Mouse (Mus musculus): ENCODE results near the gene Pgbd5. TPM values are rescaled to one million over a fixed set of nuclear protein-coding genes. Genes with fewer than 3 reads are reported as not detected.

The Pgbd5 gene
- polyA plus RNA-seq (2015; fragmentation: Nextera tagmentation; extraction: Ambion mirVana) = 2.0 and 2.1 TPM in 2 replicates

DNA sequence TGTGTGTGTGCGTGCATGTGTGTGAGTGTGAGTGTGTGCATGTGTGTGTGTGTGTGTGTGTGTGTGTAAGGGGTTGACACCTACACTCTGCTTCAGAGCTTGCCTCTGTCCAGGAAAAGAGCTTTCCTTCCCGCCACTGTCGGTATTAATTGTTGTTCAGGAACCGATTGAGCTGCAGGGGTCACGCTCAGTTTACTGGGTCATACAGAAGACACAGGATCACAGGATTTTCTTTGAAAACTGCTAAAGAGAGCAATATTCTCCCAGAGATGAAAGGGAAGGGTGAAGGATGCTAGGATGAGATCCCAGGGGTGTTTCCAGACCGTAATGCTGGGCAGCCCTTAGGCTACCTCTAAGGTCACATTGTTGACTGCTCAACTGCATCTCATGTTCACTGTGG lies at the start of gene Pgbd5:
Gene Pgbd5 (minus strand): TSS at position 101 of the 400 bp plus-strand sequence.
- Histone ChIP-seq H3K27ac (replicated peaks) (no peak within 1 kb of the TSS), H3K9me3 (replicated peaks) (no peaks in the 10 kb centered on the region), H3K4me3 (replicated peaks) (no peak within 1 kb of the TSS), H3K4me1 (no peaks in the 10 kb centered on the region), H3K9ac (no peak within 1 kb of the TSS), H3K27me3 (no peaks in the 10 kb centered on the region), H3K36me3 (no peaks in the 10 kb centered on the region), H3K4me2 (replicated peaks) (no peak within 1 kb of the TSS)
- WGBS = 63% methylated on average over 6 of the region's 6 CpGs
- no peak for ATAC-seq (ENCODE audit: insufficient number of reproducible peaks, low FRiP score, low TSS enrichment, low read depth)

DNA sequence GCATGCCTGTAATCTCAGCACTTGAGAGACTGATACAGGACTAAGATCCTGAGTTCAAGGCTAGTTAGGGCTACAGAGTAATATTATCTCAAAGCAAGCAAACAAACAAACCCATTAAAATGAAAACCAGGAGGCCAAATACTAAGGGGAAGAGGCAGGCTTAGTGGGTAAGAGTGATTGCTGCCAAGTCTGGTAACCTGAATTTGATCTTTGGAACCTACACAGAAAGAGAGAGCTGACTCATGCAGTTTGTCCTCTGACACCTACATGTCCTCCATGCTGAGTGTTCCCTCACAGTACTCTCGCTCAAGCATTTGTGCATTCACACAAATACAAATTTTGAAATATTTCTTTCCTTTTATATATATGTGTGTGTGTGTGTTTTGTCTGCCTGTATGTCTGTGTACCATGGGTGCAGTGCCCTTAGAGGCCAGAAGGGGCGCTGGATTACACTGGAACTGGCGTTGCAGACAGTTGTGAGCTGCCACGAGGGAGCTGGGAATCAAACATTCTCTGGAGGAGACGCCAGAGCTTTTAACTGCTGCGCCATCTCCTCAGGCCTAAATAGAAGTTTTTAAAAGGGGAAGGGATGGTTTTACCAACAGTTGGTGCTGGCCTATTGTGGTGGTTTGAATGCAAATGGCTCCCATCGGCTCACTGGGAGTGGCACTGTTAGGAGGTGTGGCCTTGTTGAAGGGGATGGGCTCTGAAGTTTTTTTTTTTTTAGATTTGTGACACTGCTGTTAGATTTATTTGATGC lies 44.1 kb upstream of the Pgbd5 start:
- H3K9me3 ChIP-seq (replicated peaks) = no peaks in the 10 kb centered on the region
- H3K4me3 ChIP-seq (replicated peaks) = no peak overlapping the region
- no peaks in the 10 kb centered on the region for H3K4me1 ChIP-seq
- H3K9ac ChIP-seq = no peak overlapping the region
- ATAC-seq (ENCODE audit: insufficient number of reproducible peaks, low FRiP score, low TSS enrichment, low read depth) = no peak
- H3K27me3 ChIP-seq = no peaks in the 10 kb centered on the region
- H3K27ac ChIP-seq (replicated peaks) = no peak overlapping the region
- H3K36me3 ChIP-seq = no peaks in the 10 kb centered on the region
- no peak overlapping the region for H3K4me2 ChIP-seq (replicated peaks)
- 67% methylated on average over 7 of the region's 7 CpGs for WGBS

DNA sequence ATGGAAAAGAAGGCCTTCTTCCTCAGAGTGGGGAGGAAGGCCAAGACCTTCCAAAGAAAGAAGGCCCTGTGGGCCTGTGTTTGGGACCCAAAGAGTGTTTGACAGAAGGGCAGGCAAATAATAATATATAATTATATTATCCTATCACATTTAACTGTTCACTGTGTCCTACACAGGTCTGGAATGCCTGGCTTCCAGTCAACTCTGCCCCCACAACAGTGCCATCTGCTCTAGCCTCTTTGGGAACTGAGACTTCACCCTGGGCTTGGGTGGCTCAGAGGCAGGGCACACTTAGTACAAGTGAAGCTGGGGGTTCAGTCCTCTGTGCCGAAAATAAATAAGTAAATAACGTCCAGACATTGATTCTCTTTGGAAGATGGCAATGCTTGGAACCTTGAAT lies 43.3 kb upstream of the Pgbd5 start:
- Histone ChIP-seq H3K36me3 (no peaks in the 10 kb centered on the region), H3K27ac (replicated peaks) (no peak overlapping the region), H3K4me3 (replicated peaks) (no peak overlapping the region), H3K4me1 (no peaks in the 10 kb centered on the region), H3K27me3 (no peaks in the 10 kb centered on the region), H3K9ac (no peak overlapping the region), H3K4me2 (replicated peaks) (no peak overlapping the region), H3K9me3 (replicated peaks) (no peaks in the 10 kb centered on the region)
- WGBS = 85% methylated on average over 2 of the region's 2 CpGs
- no peak for ATAC-seq (ENCODE audit: insufficient number of reproducible peaks, low FRiP score, low TSS enrichment, low read depth)

DNA sequence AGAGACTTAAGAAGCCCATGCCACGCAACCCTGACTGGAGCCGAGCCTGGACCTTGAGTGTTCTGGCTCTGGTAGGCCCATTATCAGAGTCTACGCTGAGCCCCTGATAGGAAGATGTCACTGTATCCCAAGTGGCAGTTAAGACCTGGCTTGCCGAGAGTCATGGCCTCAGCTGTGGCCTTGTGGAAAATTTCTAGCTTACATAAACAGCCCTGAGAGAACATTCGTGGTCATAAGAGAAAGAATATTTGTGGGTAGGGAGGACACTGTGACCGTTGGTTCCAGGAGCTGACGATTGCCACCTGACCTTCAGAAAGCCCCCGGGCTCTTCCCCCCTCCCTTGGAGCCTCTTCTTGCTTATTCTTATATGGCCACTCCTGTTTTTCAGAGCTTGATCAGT lies 40.9 kb upstream of the Pgbd5 start:
- no peaks in the 10 kb centered on the region for H3K27me3 ChIP-seq
- H3K4me3 ChIP-seq (replicated peaks) = no peak overlapping the region
- no peaks in the 10 kb centered on the region for H3K36me3 ChIP-seq
- H3K9me3 ChIP-seq (replicated peaks) = no peaks in the 10 kb centered on the region
- no peak overlapping the region for H3K4me2 ChIP-seq (replicated peaks)
- H3K27ac ChIP-seq (replicated peaks) = no peak overlapping the region
- 0 out of 2 replicates have a peak, but pooled peaks cover 2% of the 10 kb centered on the region for H3K4me1 ChIP-seq
- WGBS = 82% methylated on average over 8 of the region's 8 CpGs
- no peak for ATAC-seq (ENCODE audit: insufficient number of reproducible peaks, low FRiP score, low TSS enrichment, low read depth)
- H3K9ac ChIP-seq = no peak overlapping the region

DNA sequence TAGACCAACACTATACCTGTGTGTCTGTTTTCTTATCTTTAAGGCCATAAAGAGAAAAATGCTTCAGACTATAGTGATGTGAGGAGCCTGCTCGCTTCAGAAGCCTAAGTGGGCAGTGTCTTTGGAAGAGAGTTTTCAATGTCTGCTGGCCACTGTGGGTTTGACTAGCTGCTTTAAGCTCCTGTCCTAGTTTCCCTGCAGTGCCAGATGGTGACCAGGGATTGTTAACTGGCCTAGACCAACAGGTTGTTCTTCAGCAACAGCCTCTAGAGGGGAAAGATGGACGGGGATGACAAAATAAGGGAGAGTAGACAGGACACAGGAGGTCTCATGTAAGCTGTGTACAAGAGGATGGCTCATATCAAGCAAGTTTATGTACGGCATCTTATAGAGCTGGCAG lies 39.8 kb upstream of the Pgbd5 start:
- Histone ChIP-seq H3K4me1 (0 out of 2 replicates have a peak, but pooled peaks cover 2% of the 10 kb centered on the region), H3K27me3 (no peaks in the 10 kb centered on the region), H3K36me3 (no peaks in the 10 kb centered on the region), H3K4me2 (replicated peaks) (no peak overlapping the region), H3K9me3 (replicated peaks) (no peaks in the 10 kb centered on the region), H3K27ac (replicated peaks) (no peak overlapping the region), H3K4me3 (replicated peaks) (no peak overlapping the region), H3K9ac (no peak overlapping the region)
- 80% methylated on average over 3 of the region's 3 CpGs for WGBS
- ATAC-seq (ENCODE audit: insufficient number of reproducible peaks, low FRiP score, low TSS enrichment, low read depth) = no peak

DNA sequence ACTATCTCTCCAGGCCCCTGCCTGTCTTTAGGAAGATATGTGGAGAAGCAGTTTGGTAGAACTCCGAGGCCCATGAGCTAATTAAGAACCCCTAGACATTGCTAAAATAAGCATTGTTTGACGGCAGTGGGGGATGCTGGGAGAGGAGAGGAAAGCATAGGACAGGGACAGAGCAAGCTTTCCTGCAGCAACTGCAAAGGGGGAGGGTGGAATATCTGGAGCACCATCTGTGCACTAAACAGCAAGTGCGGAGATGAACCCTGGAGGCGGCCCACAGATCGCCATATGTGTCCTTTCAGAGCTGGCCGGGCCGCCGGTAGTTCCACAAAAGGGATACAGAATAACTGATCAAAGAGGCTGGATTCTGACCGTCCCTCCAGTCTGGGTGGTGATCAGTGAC lies 37.2 kb upstream of the Pgbd5 start:
- Histone ChIP-seq H3K27me3 (no peaks in the 10 kb centered on the region), H3K4me3 (replicated peaks) (no peak overlapping the region), H3K4me1 (0 out of 2 replicates have a peak, but pooled peaks cover 2% of the 10 kb centered on the region), H3K27ac (replicated peaks) (no peak overlapping the region), H3K9me3 (replicated peaks) (no peaks in the 10 kb centered on the region), H3K36me3 (no peaks in the 10 kb centered on the region), H3K9ac (no peak overlapping the region), H3K4me2 (replicated peaks) (no peak overlapping the region)
- no peak for ATAC-seq (ENCODE audit: insufficient number of reproducible peaks, low FRiP score, low TSS enrichment, low read depth)
- WGBS = 60% methylated on average over 9 of the region's 9 CpGs

DNA sequence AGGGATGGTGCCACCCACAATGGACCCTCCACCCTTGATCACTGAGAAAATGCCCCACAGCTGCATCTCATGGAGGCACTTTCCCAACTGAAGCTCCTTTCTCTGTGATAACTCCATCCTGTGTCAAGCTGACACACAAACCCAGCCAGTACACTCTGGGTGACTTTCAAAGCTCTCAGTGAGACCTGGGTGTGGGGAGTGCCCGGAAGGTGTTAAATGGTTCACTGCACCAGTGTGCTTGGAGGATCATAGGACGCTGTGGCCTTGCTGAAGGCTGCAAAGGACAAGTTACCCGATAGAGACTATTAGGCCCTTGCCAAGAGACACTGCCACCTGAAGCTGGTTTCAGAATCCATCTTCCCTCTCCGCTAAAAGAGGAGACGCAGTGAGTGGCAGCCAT lies 36.2 kb upstream of the Pgbd5 start:
- no peak overlapping the region for H3K4me3 ChIP-seq (replicated peaks)
- H3K4me2 ChIP-seq (replicated peaks) = no peak overlapping the region
- ATAC-seq (ENCODE audit: insufficient number of reproducible peaks, low FRiP score, low TSS enrichment, low read depth) = no peak
- H3K9me3 ChIP-seq (replicated peaks) = no peaks in the 10 kb centered on the region
- H3K4me1 ChIP-seq = 0 out of 2 replicates have a peak, but pooled peaks cover 2% of the 10 kb centered on the region
- no peak overlapping the region for H3K9ac ChIP-seq
- no peak overlapping the region for H3K27ac ChIP-seq (replicated peaks)
- WGBS = 81% methylated on average over 5 of the region's 5 CpGs
- H3K27me3 ChIP-seq = no peaks in the 10 kb centered on the region
- H3K36me3 ChIP-seq = no peaks in the 10 kb centered on the region

DNA sequence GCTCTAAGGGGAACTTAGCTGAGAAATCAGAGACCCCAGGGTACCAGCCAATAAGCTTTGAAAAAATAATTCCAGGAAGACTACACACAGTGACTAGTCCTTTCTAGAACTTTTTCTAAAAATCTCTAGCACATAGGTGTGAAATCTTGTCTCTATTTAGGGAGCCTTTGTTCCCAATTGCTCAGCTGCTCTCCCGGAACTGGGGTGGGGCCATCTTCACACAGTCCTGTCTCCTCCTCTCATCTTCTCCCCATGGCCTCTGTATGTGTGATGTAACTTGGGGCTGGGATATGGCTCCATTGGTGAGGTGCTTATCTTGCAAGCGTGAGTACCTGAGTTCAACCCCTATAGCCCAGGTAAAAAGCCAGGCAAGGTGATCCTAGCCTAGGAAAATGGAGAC lies 25.2 kb upstream of the Pgbd5 start:
- 73% methylated on average over 2 of the region's 2 CpGs for whole genome bisulfite sequencing
- H3K4me3 ChIP-seq (replicated peaks) = no peak overlapping the region

DNA sequence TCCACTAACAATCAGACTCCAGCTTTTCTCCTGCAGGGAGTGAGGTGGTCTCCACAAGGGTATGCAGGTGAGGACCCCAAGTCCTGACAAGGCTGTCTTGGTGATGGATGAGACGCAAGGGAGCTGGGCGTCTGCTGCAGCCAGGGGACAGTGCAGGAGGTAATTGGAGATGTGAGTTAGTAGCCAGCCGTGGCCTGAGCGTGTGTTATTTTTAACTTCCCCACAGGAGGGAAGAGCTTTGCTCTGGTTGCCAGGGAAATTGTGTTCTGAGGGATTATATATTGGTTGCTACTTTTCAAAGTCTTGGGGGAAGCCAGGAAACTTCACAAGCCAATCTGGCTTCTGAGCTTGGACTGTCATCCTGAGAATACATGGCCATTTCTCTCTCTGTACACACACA lies 23.7 kb upstream of the Pgbd5 start:
- Histone ChIP-seq H3K27ac (replicated peaks) (no peak overlapping the region), H3K4me3 (replicated peaks) (no peak overlapping the region), H3K4me1 (no peaks in the 10 kb centered on the region), H3K9ac (no peak overlapping the region), H3K9me3 (replicated peaks) (no peaks in the 10 kb centered on the region), H3K27me3 (peaks cover 10% of the 10 kb centered on the region; the same call in 1 of the 2 replicates), H3K36me3 (no peaks in the 10 kb centered on the region), H3K4me2 (replicated peaks) (no peak overlapping the region)
- WGBS = 27% methylated on average over 4 of the region's 4 CpGs
- no peak for ATAC-seq (ENCODE audit: insufficient number of reproducible peaks, low FRiP score, low TSS enrichment, low read depth)

More for the DNA sequence above, 25.2 kb upstream of the Pgbd5 start:
- H3K9me3 ChIP-seq (replicated peaks) = no peaks in the 10 kb centered on the region
- H3K4me1 ChIP-seq = no peaks in the 10 kb centered on the region
- H3K27ac ChIP-seq (replicated peaks) = no peak overlapping the region
- no peaks in the 10 kb centered on the region for H3K36me3 ChIP-seq
- H3K4me2 ChIP-seq (replicated peaks) = no peak overlapping the region
- H3K9ac ChIP-seq = no peak overlapping the region
- ATAC-seq (ENCODE audit: insufficient number of reproducible peaks, low FRiP score, low TSS enrichment, low read depth) = no peak
- peaks cover 6% of the 10 kb centered on the region; the same call in 1 of the 2 replicates for H3K27me3 ChIP-seq

DNA sequence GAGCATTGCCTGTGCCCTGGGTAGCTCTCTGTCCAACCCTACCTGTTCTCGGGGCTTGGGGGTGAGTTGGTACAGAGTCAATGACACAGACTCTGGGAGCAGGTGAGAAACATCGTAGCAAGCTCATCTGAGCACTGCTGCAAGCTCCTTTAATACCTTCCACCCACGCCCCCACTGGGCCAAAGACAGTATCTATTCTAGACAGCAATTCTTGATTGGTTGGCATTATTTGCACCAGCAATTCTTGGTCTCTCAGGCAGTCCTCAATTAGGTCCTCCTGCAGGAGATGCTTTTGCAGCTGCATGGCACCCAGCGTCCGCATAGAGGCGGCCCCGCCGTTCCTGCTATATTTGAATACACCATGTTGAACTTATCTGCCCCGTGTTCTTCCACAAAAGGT lies 22.7 kb upstream of the Pgbd5 start:
- H3K27ac ChIP-seq (replicated peaks) = no peak overlapping the region
- no peaks in the 10 kb centered on the region for H3K36me3 ChIP-seq
- no peaks in the 10 kb centered on the region for H3K4me1 ChIP-seq
- 84% methylated on average over 9 of the region's 9 CpGs for WGBS
- peaks cover 10% of the 10 kb centered on the region; the same call in 1 of the 2 replicates for H3K27me3 ChIP-seq
- H3K4me3 ChIP-seq (replicated peaks) = no peak overlapping the region
- H3K4me2 ChIP-seq (replicated peaks) = no peak overlapping the region
- no peak overlapping the region for H3K9ac ChIP-seq
- no peaks in the 10 kb centered on the region for H3K9me3 ChIP-seq (replicated peaks)
- no peak for ATAC-seq (ENCODE audit: insufficient number of reproducible peaks, low FRiP score, low TSS enrichment, low read depth)

DNA sequence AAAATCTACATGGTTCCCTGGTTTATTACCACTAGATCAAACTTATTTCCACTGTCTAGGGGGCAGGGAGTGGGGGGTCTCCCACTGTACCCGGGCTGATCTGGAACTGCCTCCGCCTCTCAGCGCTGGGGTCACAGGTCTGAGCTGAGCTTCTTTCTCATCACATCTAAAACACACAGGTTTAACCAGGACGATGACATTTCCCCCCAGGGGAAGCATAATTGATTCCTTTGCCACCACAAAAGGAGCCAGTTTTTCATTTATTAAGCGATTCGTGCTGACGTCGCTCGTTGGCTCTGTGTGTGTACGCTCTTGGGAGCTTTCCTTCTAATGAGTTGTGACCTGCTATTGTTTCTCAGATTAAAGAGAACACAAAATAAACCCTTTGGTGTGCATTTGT lies 21.6 kb upstream of the Pgbd5 start:
- 30% methylated on average over 10 of the region's 10 CpGs for WGBS
- H3K36me3 ChIP-seq = no peaks in the 10 kb centered on the region
- peaks cover 10% of the 10 kb centered on the region; the same call in 1 of the 2 replicates for H3K27me3 ChIP-seq
- no peak overlapping the region for H3K4me3 ChIP-seq (replicated peaks)
- ATAC-seq (ENCODE audit: insufficient number of reproducible peaks, low FRiP score, low TSS enrichment, low read depth) = no peak
- no peaks in the 10 kb centered on the region for H3K4me1 ChIP-seq
- H3K4me2 ChIP-seq (replicated peaks) = no peak overlapping the region
- H3K9me3 ChIP-seq (replicated peaks) = no peaks in the 10 kb centered on the region
- H3K9ac ChIP-seq = no peak overlapping the region
- no peak overlapping the region for H3K27ac ChIP-seq (replicated peaks)

DNA sequence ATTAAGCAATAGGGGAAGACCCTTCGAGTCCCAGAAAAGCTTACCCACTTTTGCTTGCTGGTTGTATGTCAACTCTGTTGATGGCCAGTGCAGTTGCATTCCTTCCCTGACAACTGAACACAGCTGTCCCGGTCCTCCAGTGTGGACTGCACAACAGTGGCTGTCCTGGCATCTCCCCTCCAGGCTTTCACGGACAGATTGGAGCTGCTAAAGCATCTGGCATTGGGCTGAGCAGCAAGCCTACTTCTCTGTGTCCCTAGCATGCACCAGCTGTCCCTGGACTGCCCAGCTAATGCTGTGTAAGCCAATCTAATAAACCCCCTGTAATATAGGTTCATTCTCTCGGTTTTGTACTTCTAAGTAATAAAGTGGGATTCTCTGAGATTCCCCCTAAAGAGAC lies 21.2 kb upstream of the Pgbd5 start:
- WGBS = 58% methylated on average over 4 of the region's 4 CpGs

More for the DNA sequence above, 21.2 kb upstream of the Pgbd5 start:
- Histone ChIP-seq H3K4me2 (replicated peaks) (no peak overlapping the region), H3K27me3 (peaks cover 10% of the 10 kb centered on the region; the same call in 1 of the 2 replicates), H3K9ac (no peak overlapping the region), H3K4me1 (no peaks in the 10 kb centered on the region), H3K27ac (replicated peaks) (no peak overlapping the region), H3K4me3 (replicated peaks) (no peak overlapping the region), H3K36me3 (no peaks in the 10 kb centered on the region), H3K9me3 (replicated peaks) (no peaks in the 10 kb centered on the region)
- ATAC-seq (ENCODE audit: insufficient number of reproducible peaks, low FRiP score, low TSS enrichment, low read depth) = no peak; the same call in 1 of the 2 replicates
